Mouse (Mus musculus): Measurements from ENCODE around the gene Tgfbr2.

DNA sequence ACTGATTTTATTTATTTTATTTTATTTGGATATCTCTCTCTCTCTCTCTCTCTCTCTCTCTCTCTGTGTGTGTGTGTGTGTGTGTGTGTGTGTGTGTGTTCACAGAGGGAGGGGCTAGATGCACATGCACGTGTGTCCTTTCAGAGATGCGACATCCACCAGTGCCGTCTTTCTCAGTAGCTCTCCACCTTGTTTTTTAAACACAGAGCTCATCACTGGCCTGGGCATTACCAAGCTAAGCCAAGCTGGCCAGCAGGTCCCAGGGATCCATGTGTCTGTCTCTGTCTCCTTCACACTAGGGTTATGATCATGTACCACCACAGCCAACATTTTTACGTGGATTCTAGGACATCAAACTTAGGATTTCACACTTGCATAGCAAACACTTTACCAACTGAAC lies 135.2 kb downstream of the Tgfbr2 start:
- TF ChIP-seq POLR2A (IDR thresholded peaks at IDR 0.05; ENCODE audit: borderline replicate concordance, insufficient read depth, low read length) (no peak), CTCF (IDR thresholded peaks at IDR 0.05; ENCODE audit: borderline replicate concordance, insufficient read depth, low read depth, low read length) (no peak)

Measured in cerebellum, adult 2 months (tissue).